Mouse (Mus musculus): ENCODE results near the gene Fat3. TPM values are rescaled to one million over a fixed set of nuclear protein-coding genes. Genes with fewer than 3 reads are reported as not detected.

The Fat3 gene
- polyA plus RNA-seq, 1 experiment: 0.51 TPM

- no peak for DNase-seq
- no peak overlapping the region for H3K27ac ChIP-seq (ENCODE audit: control insufficient read depth, insufficient read depth, low read length)
- H3K4me3 ChIP-seq (ENCODE audit: control insufficient read depth, insufficient read depth, low read length): no peak overlapping the region
- no peak for TF ChIP-seq CTCF (IDR thresholded peaks at IDR 0.05; ENCODE audit: borderline replicate concordance, control insufficient read depth, extremely low read depth, insufficient read depth, low read length, poor library complexity)
- no peak for TF ChIP-seq POLR2A (IDR thresholded peaks at IDR 0.05; ENCODE audit: control insufficient read depth, extremely low read depth, insufficient read depth, low read length, poor library complexity)
- 98% methylated on average over 5 of the region's 5 CpGs for WGBS
- H3K4me1 ChIP-seq (replicated peaks; ENCODE audit: control insufficient read depth, insufficient read depth, low read length): no peaks in the 10 kb centered on the region
- H3K36me3 ChIP-seq (ENCODE audit: control insufficient read depth, insufficient read depth, low read length): no peaks in the 10 kb centered on the region
- no peaks in the 10 kb centered on the region for H3K27me3 ChIP-seq (ENCODE audit: control insufficient read depth, insufficient read depth, low read length)
These were observed 379.3 kb downstream of the Fat3 start for GRCm38 (mm10) chr9:16121756-16122155.

GRCm38 (mm10) chr9:16114821-16115485 is 386.1 kb downstream of the Fat3 start:
- no peak overlapping the region for H3K4me3 ChIP-seq (ENCODE audit: control insufficient read depth, insufficient read depth, low read length)
- no peak overlapping the region for H3K27ac ChIP-seq (ENCODE audit: control insufficient read depth, insufficient read depth, low read length)
- 69% methylated on average over 7 of the region's 7 CpGs for whole genome bisulfite sequencing
- no peak for TF ChIP-seq CTCF (IDR thresholded peaks at IDR 0.05; ENCODE audit: borderline replicate concordance, control insufficient read depth, extremely low read depth, insufficient read depth, low read length, poor library complexity)
- TF ChIP-seq POLR2A (IDR thresholded peaks at IDR 0.05; ENCODE audit: control insufficient read depth, extremely low read depth, insufficient read depth, low read length, poor library complexity): no peak
- no peak for DNase-seq
- H3K27me3 ChIP-seq (ENCODE audit: control insufficient read depth, insufficient read depth, low read length): no peaks in the 10 kb centered on the region
- no peaks in the 10 kb centered on the region for H3K36me3 ChIP-seq (ENCODE audit: control insufficient read depth, insufficient read depth, low read length)
- no peaks in the 10 kb centered on the region for H3K4me1 ChIP-seq (replicated peaks; ENCODE audit: control insufficient read depth, insufficient read depth, low read length)

GRCm38 (mm10) chr9:16113936-16114642 is 387.0 kb downstream of the Fat3 start:
- 53% methylated on average over 4 of the region's 4 CpGs for WGBS
- no peak overlapping the region for H3K27ac ChIP-seq (ENCODE audit: control insufficient read depth, insufficient read depth, low read length)
- no peaks in the 10 kb centered on the region for H3K4me1 ChIP-seq (replicated peaks; ENCODE audit: control insufficient read depth, insufficient read depth, low read length)

GRCm38 (mm10) chr9:16107900-16108299 is 393.2 kb downstream of the Fat3 start:
- no peak overlapping the region for H3K4me3 ChIP-seq (ENCODE audit: control insufficient read depth, insufficient read depth, low read length)
- DNase-seq: no peak
- 74% methylated on average over 5 of the region's 5 CpGs for WGBS
- no peak overlapping the region for H3K27ac ChIP-seq (ENCODE audit: control insufficient read depth, insufficient read depth, low read length)
- H3K4me1 ChIP-seq (replicated peaks; ENCODE audit: control insufficient read depth, insufficient read depth, low read length): no peaks in the 10 kb centered on the region
- H3K27me3 ChIP-seq (ENCODE audit: control insufficient read depth, insufficient read depth, low read length): no peaks in the 10 kb centered on the region
- H3K36me3 ChIP-seq (ENCODE audit: control insufficient read depth, insufficient read depth, low read length): no peaks in the 10 kb centered on the region
- TF ChIP-seq POLR2A (IDR thresholded peaks at IDR 0.05; ENCODE audit: control insufficient read depth, extremely low read depth, insufficient read depth, low read length, poor library complexity) (no peak), CTCF (IDR thresholded peaks at IDR 0.05; ENCODE audit: borderline replicate concordance, control insufficient read depth, extremely low read depth, insufficient read depth, low read length, poor library complexity) (no peak)

More at GRCm38 (mm10) chr9:16113936-16114642, 387.0 kb downstream of the Fat3 start:
- no peak for DNase-seq
- TF ChIP-seq CTCF (IDR thresholded peaks at IDR 0.05; ENCODE audit: borderline replicate concordance, control insufficient read depth, extremely low read depth, insufficient read depth, low read length, poor library complexity) (no peak), POLR2A (IDR thresholded peaks at IDR 0.05; ENCODE audit: control insufficient read depth, extremely low read depth, insufficient read depth, low read length, poor library complexity) (no peak)
- H3K36me3 ChIP-seq (ENCODE audit: control insufficient read depth, insufficient read depth, low read length): no peaks in the 10 kb centered on the region
- no peak overlapping the region for H3K4me3 ChIP-seq (ENCODE audit: control insufficient read depth, insufficient read depth, low read length)
- H3K27me3 ChIP-seq (ENCODE audit: control insufficient read depth, insufficient read depth, low read length): no peaks in the 10 kb centered on the region

GRCm38 (mm10) chr9:16107386-16107785 is 393.7 kb downstream of the Fat3 start:
- no peak overlapping the region for H3K27ac ChIP-seq (ENCODE audit: control insufficient read depth, insufficient read depth, low read length)
- no peaks in the 10 kb centered on the region for H3K36me3 ChIP-seq (ENCODE audit: control insufficient read depth, insufficient read depth, low read length)
- no peak for TF ChIP-seq CTCF (IDR thresholded peaks at IDR 0.05; ENCODE audit: borderline replicate concordance, control insufficient read depth, extremely low read depth, insufficient read depth, low read length, poor library complexity)
- TF ChIP-seq POLR2A (IDR thresholded peaks at IDR 0.05; ENCODE audit: control insufficient read depth, extremely low read depth, insufficient read depth, low read length, poor library complexity): no peak
- WGBS: 80% methylated on average over 5 of the region's 5 CpGs
- no peaks in the 10 kb centered on the region for H3K4me1 ChIP-seq (replicated peaks; ENCODE audit: control insufficient read depth, insufficient read depth, low read length)
- no peak for DNase-seq
- no peaks in the 10 kb centered on the region for H3K27me3 ChIP-seq (ENCODE audit: control insufficient read depth, insufficient read depth, low read length)
- no peak overlapping the region for H3K4me3 ChIP-seq (ENCODE audit: control insufficient read depth, insufficient read depth, low read length)

GRCm38 (mm10) chr9:16098553-16098952 is 402.5 kb downstream of the Fat3 start:
- 97% methylated on average over 2 of the region's 2 CpGs for WGBS
- no peak overlapping the region for H3K4me3 ChIP-seq (ENCODE audit: control insufficient read depth, insufficient read depth, low read length)
- no peaks in the 10 kb centered on the region for H3K27me3 ChIP-seq (ENCODE audit: control insufficient read depth, insufficient read depth, low read length)
- DNase-seq: no peak
- H3K4me1 ChIP-seq (replicated peaks; ENCODE audit: control insufficient read depth, insufficient read depth, low read length): no peaks in the 10 kb centered on the region
- no peak overlapping the region for H3K27ac ChIP-seq (ENCODE audit: control insufficient read depth, insufficient read depth, low read length)
- TF ChIP-seq CTCF (IDR thresholded peaks at IDR 0.05; ENCODE audit: borderline replicate concordance, control insufficient read depth, extremely low read depth, insufficient read depth, low read length, poor library complexity) (no peak), POLR2A (IDR thresholded peaks at IDR 0.05; ENCODE audit: control insufficient read depth, extremely low read depth, insufficient read depth, low read length, poor library complexity) (no peak)
- no peaks in the 10 kb centered on the region for H3K36me3 ChIP-seq (ENCODE audit: control insufficient read depth, insufficient read depth, low read length)

Data from thymus, adult 2 months (tissue).